Mouse (Mus musculus) left cerebral cortex, adult 9 months (tissue): ENCODE results near the gene Spib.

ENCODE experiments used
- DNase-seq, 2 experiments: peaks; one replicate each; pipeline ENCODE4 v3.0.0; 2022; ENCODE audit warnings: low spot score in 2 of 2

The Spib gene

DNA sequence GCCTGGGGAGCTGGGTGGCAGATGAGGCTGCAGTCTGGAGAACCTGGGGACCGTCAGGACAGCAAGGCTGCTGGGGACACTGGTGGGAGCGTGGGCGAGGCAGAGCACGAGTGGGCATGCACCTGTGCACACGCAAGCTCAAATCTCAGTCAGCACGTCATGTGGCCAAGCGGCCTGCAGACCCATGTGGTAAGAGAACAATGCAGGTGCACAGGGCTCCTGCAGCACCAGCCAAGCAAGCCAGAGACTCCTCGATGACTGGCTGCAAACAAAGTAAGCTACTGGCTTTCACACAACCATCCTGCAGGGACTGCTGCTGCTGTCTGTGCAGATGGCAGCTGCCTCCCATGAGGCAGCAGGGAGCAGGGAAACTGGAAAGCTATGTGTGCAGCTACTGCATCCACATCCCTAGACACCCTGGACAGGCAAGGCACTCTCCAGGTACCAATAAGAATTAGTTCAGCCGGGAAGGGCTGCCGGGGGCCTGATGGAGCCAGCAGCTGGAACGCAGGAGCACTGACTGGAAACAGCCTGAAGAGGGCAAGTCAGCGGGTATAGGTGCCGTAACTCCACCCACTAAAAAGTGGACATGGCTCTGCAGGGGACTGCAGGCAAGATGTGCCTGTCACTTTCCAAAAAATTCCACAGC, 44.8 kb downstream of the Spib start:
- DNase-seq: no peak

DNA sequence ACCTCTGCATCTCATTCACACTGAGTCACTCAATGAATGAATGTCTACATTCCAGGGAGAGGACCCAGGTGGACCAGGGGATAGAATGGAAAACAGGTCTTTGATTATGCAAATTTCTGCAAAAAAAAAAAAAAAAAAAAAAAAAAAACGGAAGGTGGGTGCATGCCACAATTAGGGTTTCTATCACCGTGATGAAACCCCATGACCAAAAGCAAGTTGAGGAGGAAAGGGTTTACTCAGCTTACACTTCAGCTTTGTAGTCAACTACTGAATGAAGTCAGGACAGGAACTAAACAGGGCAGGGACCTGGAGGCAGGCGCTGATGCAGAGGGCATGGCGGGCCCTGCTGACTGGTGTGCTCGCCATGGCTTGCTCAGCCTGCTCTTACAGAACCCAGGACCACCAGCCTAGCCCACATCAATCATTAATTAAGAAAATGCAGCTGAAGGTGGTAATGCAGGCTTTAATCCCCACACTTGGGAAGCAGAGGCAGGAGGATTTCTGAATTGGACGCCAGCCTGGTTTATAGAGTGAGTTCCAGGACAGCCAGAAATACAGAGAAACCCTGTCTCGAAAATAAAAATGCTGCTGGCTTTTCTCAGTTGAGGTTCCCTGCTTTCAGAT, 46.2 kb downstream of the Spib start:
- no peak for DNase-seq

DNA sequence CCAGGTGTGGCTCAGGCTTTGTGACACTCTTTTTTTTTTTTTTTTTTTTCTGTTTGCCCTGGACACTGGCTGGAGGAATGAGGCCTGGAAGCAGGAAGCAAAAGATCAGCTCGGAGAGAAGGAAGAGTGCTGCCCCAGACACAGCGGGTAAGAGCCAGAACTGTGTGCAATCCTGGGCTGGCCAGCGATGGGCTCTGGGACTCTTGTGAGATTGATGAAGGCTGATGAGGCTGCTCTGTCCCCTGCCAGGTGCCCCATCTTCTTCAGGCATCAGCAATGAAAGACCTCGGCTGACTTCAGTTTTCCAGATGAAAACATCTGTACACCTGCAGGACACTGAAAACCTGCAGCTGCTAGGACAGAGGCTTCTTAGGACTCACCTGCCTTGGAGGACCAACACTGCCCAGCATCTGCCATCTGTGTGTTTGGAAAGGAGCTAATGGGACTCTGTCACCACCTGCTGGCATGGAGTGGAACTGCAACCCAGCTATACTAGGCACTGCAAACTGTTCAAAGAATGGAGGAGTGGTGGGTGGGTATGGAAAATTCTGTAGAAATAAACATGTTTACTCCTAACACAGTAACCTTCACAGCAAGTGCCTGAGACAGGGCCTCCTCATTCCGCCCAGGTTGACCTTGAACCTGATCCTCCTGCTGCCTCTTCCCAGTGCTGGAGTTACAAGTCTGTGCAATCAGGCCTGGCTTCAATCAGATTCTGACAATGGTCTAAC, 46.9 kb downstream of the Spib start:
- DNase-seq: peak in 1 of 2 experiments; percentile 88

DNA sequence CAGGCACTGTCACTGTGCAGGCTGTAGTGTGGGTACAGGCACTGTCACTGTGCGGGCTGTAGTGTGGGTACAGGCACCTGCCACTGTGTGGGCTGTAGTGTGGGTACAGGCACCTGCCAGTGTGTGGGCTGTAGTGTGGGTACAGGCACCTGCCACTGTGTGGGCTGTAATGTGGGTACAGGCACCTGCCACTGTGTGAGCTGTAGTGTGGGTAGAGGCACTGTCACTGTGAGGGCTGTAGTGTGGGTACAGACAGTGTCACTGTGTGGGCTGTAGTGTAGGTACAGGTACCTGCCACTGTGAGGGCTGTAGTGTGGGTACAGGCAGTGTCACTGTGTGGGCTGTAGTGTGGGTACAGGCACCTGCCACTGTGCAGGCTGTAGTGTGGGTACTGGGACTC, 47.8 kb downstream of the Spib start:
- no peak for DNase-seq

DNA sequence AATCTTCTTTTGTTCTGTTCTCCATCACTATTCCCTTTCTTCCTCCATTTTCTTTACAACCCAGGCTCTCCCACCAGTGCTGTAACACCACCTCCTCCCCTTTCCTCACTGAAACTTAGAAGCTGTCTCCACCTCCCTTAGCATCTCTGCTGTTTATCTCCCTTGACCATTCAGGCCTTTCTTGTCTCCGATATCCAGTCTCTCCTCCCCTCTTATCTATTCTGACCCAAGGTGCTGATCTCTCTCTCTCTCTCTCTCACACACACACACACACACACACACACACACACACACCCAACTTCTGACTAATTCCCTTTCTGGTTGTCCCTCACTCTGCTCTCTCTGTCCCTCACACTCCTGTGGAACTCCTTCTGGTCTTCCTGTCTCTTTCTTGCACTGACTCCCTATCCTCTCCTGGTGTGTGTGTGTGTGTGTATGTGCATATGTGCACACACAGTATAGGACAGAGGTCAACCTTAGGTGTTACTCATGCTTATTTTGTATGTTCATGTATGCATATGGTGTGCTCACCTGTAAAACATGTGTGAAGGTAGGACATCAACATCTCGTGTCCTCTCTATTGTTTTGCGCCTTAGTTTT, 48.9 kb downstream of the Spib start:
- DNase-seq: no peak
